Mouse (Mus musculus): ENCODE data around the gene Mob3b.

Mob3b gene

GRCm38 (mm10) chr4:35156751-35157611, at the start of gene Mob3b:
TSS of gene Mob3b (minus strand) at chr4:35157484.
- peak; percentile 48 for DNase-seq (ENCODE audit: low spot score)

- no peak for DNase-seq (ENCODE audit: low spot score)
Observed at GRCm38 (mm10) chr4:35204659-35205058, 47.4 kb upstream of the Mob3b start.

GRCm38 (mm10) chr4:35203724-35204123, 46.4 kb upstream of the Mob3b start:
- DNase-seq (ENCODE audit: low spot score): no peak

GRCm38 (mm10) chr4:35201700-35202099, 44.4 kb upstream of the Mob3b start:
- no peak for DNase-seq (ENCODE audit: low spot score)

- peak; percentile 30 for DNase-seq (ENCODE audit: low spot score)
Observed at GRCm38 (mm10) chr4:35192725-35193124, 35.4 kb upstream of the Mob3b start.

- DNase-seq (ENCODE audit: low spot score): no peak
Observed at GRCm38 (mm10) chr4:35189794-35190193, 32.5 kb upstream of the Mob3b start.

GRCm38 (mm10) chr4:35187617-35188326, 30.5 kb upstream of the Mob3b start:
- DNase-seq (ENCODE audit: low spot score): no peak

- DNase-seq (ENCODE audit: low spot score): no peak
Observed at GRCm38 (mm10) chr4:35177926-35178645, 20.8 kb upstream of the Mob3b start.

GRCm38 (mm10) chr4:35175566-35175965, 18.3 kb upstream of the Mob3b start:
- DNase-seq (ENCODE audit: low spot score): no peak

GRCm38 (mm10) chr4:35173551-35173950, 16.3 kb upstream of the Mob3b start:
- no peak for DNase-seq (ENCODE audit: low spot score)

GRCm38 (mm10) chr4:35172471-35172870, 15.2 kb upstream of the Mob3b start:
- no peak for DNase-seq (ENCODE audit: low spot score)

- DNase-seq (ENCODE audit: low spot score): no peak
Observed at GRCm38 (mm10) chr4:35169571-35170125, 12.4 kb upstream of the Mob3b start.

GRCm38 (mm10) chr4:35167855-35168254, 10.6 kb upstream of the Mob3b start:
- no peak for DNase-seq (ENCODE audit: low spot score)

GRCm38 (mm10) chr4:35165947-35166346, 8.7 kb upstream of the Mob3b start:
- DNase-seq (ENCODE audit: low spot score): no peak

- DNase-seq (ENCODE audit: low spot score): no peak
Observed at GRCm38 (mm10) chr4:35165275-35165674, 8.0 kb upstream of the Mob3b start.

- DNase-seq (ENCODE audit: low spot score): no peak
Observed at GRCm38 (mm10) chr4:35157815-35158214, 531 bp upstream of the Mob3b start.

GRCm38 (mm10) chr4:35156149-35156611, 1.1 kb downstream of the Mob3b start:
- DNase-seq (ENCODE audit: low spot score): no peak

GRCm38 (mm10) chr4:35155132-35155922, 2.0 kb downstream of the Mob3b start:
- no peak for DNase-seq (ENCODE audit: low spot score)

- no peak for DNase-seq (ENCODE audit: low spot score)
Observed at GRCm38 (mm10) chr4:35154051-35154450, 3.2 kb downstream of the Mob3b start.

- DNase-seq (ENCODE audit: low spot score): no peak
Observed at GRCm38 (mm10) chr4:35151756-35152155, 5.5 kb downstream of the Mob3b start, which contains the start of gene Ifnk. TSS of gene Ifnk (plus strand) at chr4:35152056.

GRCm38 (mm10) chr4:35150706-35151105, 6.6 kb downstream of the Mob3b start:
- no peak for DNase-seq (ENCODE audit: low spot score)
